Mouse (Mus musculus) hindbrain, embryonic 13.5 days (tissue): ENCODE measurements around the gene Txndc16. TPM values are rescaled to one million over a fixed set of nuclear protein-coding genes. Genes with fewer than 3 reads are reported as not detected.

ENCODE experiments used
- ATAC-seq: fragments of 200-750 bp; cut with Nextera tagmentation; 2 replicates; pipeline ENCODE4 v1.8.0; 2017; ENCODE audit warnings: moderate TSS enrichment; ENCODE audit not compliant: low FRiP score
- H3K27ac ChIP-seq: fragments of 300-500 bp; sonication (generic); 2 replicates; pipeline ENCODE4 v1.5.1; 2015; ENCODE audit warnings: inconsistent platforms, mild to moderate bottlenecking, moderate library complexity
- H3K27me3 ChIP-seq: fragments of 300-500 bp; sonication (generic); 2 replicates; pipeline ENCODE4 v1.6.1; 2015; ENCODE audit warnings: mild to moderate bottlenecking, inconsistent platforms
- H3K36me3 ChIP-seq: fragments of 300-500 bp; sonication (generic); 2 replicates; pipeline ENCODE4 v1.6.1; 2015; ENCODE audit warnings: mild to moderate bottlenecking, inconsistent platforms
- H3K4me1 ChIP-seq: fragments of 300-500 bp; sonication (generic); replicated peaks from 2 replicates; pipeline ENCODE4 v1.6.1; 2015; ENCODE audit warnings: inconsistent platforms
- H3K4me2 ChIP-seq: fragments of 300-500 bp; sonication (generic); 2 replicates; pipeline ENCODE4 v1.6.1; 2015; ENCODE audit warnings: inconsistent platforms, mild to moderate bottlenecking, moderate library complexity
- H3K4me3 ChIP-seq: fragments of 300-500 bp; sonication (generic); 2 replicates; pipeline ENCODE4 v1.5.1; 2015; ENCODE audit warnings: mild to moderate bottlenecking, inconsistent platforms
- H3K9ac ChIP-seq: fragments of 300-500 bp; sonication (generic); 2 replicates; pipeline ENCODE4 v1.6.1; 2015; ENCODE audit warnings: mild to moderate bottlenecking, inconsistent platforms
- H3K9me3 ChIP-seq: fragments of 300-500 bp; sonication (generic); 2 replicates; pipeline ENCODE4 v1.6.1; 2016; ENCODE audit warnings: inconsistent platforms
- WGBS: fragments of 180-500 bp; shearing (Covaris S2); methylation state at CpG from one replicate; pipeline ENCODE4 v1.1.7; 2015; 5-methylcytosine and 5-hydroxymethylcytosine counted together
- polyA plus RNA-seq: library from polyadenylated mRNA; unstranded; fragments of >200 nt; fragmentation: Nextera tagmentation; extraction: Ambion mirVana; gene quantifications from 2 replicates; pipeline ENCODE4 v1.2.1, GENCODE M21; 2015

Txndc16 gene
- polyA plus RNA-seq, 1 experiment from 2014 or later: 33.8 TPM

DNA sequence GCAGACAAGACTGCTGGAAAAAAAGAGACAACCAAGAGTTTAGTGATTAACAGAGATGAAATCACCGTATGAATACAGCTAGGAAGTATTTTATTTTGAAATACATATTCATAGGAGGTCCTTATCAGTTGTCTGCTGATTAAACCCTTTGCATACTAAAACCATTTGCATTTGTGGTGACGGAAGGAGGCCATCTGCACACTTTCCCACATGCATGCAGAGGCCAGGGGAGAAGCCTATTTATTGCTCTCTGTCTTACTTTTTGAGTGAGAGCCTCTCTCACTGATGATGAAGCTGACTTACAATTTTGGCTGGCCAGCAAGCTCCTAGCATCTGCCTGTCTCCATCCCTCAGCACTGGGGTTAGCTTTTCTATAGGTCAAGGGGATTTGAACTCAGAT, 84.2 kb downstream of the Txndc16 start:
- no peaks in the 10 kb centered on the region for H3K27me3 ChIP-seq
- WGBS: 67% methylated on average over 2 of the region's 2 CpGs

DNA sequence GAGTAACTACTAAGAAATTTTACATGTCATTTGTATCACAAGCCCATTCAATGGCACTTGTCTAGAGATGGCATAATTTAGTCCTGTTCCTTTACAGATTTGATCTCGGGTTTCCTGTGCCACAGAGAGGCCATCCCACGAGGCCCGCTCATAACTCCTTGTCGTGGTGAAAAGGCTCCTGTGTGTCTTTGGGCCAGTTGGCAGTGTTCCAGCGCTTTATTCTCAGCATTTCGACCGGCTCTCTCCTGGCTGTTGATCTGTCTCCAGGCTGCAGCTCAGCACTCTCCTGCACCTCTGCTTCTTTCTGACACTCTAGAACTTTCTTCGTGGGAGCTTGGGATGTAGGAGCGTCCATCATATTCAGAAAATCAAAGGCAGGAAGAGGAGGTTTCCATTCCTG, 84.6 kb downstream of the Txndc16 start:
- Histone ChIP-seq H3K9ac (no peak overlapping the region), H3K27me3 (no peaks in the 10 kb centered on the region), H3K36me3 (peaks cover 26% of the 10 kb centered on the region), H3K4me1 (peaks cover 4% of the 10 kb centered on the region; the same call in 1 of the 2 replicates), H3K4me3 (no peak overlapping the region), H3K4me2 (no peak overlapping the region), H3K9me3 (no peaks in the 10 kb centered on the region), H3K27ac (no peak overlapping the region)
- 51% methylated on average over 9 of the region's 9 CpGs for WGBS
- no peak for ATAC-seq

More for the DNA sequence above, 84.2 kb downstream of the Txndc16 start:
- Histone ChIP-seq H3K9me3 (no peaks in the 10 kb centered on the region), H3K4me3 (no peak overlapping the region), H3K9ac (no peak overlapping the region), H3K27ac (no peak overlapping the region), H3K4me1 (peaks cover 4% of the 10 kb centered on the region; the same call in 1 of the 2 replicates), H3K4me2 (no peak overlapping the region), H3K36me3 (peaks cover 26% of the 10 kb centered on the region)
- no peak for ATAC-seq

DNA sequence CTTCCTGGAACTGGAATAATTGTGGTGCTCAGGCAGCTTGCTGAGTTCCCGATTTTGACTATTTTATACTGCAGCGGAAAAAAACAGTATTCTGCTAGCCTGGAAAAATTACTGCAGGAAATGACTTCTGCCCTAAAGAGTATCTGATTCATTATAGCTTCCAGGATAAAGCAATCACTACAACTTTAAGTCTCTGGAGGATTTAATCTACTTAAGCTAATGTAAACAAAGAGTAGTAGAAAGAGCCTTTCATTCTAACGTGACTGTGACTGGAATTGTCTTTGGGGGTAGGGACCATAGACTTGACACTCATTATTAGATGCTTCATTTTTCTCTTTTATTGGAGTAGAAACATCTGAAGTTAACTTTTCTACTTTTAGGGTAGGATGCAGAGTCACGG, 101.8 kb downstream of the Txndc16 start:
- no peak overlapping the region for H3K27ac ChIP-seq
- no peaks in the 10 kb centered on the region for H3K27me3 ChIP-seq
- H3K4me1 ChIP-seq: no peaks in the 10 kb centered on the region
- H3K4me3 ChIP-seq: no peak overlapping the region
- no peak for ATAC-seq
- 73% methylated on average over 4 of the region's 4 CpGs for WGBS
- no peak overlapping the region for H3K9ac ChIP-seq
- H3K4me2 ChIP-seq: no peak overlapping the region
- no peaks in the 10 kb centered on the region for H3K36me3 ChIP-seq
- H3K9me3 ChIP-seq: no peaks in the 10 kb centered on the region

DNA sequence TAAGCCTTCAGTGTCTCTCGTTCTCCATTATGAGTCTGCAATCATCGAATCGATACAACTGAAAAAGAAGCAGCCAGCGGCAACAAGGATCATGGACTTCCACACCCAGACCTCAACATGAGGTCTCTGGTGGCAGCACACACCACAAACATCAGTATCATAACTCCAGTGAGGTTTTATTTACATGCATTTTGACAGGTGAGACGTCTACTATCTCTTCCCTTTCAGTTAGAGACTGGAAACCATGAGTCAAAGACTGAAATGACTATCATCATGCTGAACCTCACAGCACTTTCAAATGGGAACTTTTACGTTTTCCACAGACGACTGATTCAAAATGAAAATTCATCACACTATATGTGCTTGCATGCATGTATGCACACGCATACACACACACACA, 117.9 kb downstream of the Txndc16 start:
- Histone ChIP-seq H3K27me3 (no peaks in the 10 kb centered on the region), H3K4me3 (no peak overlapping the region), H3K36me3 (no peaks in the 10 kb centered on the region), H3K27ac (no peak overlapping the region), H3K9ac (no peak overlapping the region), H3K4me1 (no peaks in the 10 kb centered on the region), H3K4me2 (no peak overlapping the region), H3K9me3 (no peaks in the 10 kb centered on the region)
- no peak for ATAC-seq
- 93% methylated on average over 8 of the region's 8 CpGs for WGBS

DNA sequence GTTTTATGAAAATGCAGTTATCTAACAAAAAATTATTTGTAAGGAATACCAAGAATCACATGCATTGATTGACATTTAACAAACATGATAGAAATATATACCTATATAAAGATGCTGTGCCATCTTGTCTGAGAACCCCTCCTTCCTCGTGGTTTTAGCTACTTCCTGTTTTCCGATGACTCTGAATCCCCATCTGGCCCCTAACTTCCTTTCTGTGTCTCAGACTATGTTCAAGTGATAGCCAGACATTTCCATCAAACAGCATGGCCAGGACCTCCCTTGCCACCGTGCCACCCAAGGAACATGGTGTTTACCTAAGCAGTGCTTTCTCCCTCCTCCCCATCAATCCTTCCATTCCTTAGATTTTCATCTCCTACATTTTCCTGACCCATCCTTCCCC, 127.8 kb downstream of the Txndc16 start:
- 90% methylated on average over 3 of the region's 3 CpGs for WGBS
- H3K4me1 ChIP-seq: no peaks in the 10 kb centered on the region
- H3K27ac ChIP-seq: no peak overlapping the region
- no peaks in the 10 kb centered on the region for H3K36me3 ChIP-seq
- no peak overlapping the region for H3K9ac ChIP-seq
- H3K9me3 ChIP-seq: no peaks in the 10 kb centered on the region
- no peak overlapping the region for H3K4me2 ChIP-seq
- no peak for ATAC-seq
- H3K27me3 ChIP-seq: no peaks in the 10 kb centered on the region
- H3K4me3 ChIP-seq: no peak overlapping the region

DNA sequence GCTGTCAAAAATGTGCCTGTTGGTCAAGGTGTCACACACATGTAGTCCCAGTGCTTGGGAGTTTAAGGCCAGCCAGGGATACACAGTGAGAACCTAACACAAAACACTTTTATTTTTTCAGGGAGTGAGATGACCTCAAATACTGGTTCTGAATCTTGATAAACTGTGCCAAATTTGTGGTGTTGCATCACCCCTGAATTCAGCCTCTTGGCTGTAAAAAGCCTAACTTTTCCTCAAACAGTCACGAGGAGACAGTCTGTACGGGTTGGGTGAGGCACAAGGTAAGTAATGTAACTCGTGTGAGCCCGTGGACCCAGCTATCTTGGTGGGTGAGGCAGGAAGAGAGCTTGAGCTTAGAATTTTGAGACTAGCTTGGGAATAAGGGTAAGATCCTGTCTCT, 130.1 kb downstream of the Txndc16 start:
- Histone ChIP-seq H3K9ac (no peak overlapping the region), H3K9me3 (no peaks in the 10 kb centered on the region), H3K36me3 (no peaks in the 10 kb centered on the region), H3K4me2 (no peak overlapping the region), H3K27me3 (no peaks in the 10 kb centered on the region), H3K4me1 (no peaks in the 10 kb centered on the region), H3K4me3 (no peak overlapping the region), H3K27ac (no peak overlapping the region)
- 88% methylated on average over 4 of the region's 4 CpGs for WGBS
- no peak for ATAC-seq

DNA sequence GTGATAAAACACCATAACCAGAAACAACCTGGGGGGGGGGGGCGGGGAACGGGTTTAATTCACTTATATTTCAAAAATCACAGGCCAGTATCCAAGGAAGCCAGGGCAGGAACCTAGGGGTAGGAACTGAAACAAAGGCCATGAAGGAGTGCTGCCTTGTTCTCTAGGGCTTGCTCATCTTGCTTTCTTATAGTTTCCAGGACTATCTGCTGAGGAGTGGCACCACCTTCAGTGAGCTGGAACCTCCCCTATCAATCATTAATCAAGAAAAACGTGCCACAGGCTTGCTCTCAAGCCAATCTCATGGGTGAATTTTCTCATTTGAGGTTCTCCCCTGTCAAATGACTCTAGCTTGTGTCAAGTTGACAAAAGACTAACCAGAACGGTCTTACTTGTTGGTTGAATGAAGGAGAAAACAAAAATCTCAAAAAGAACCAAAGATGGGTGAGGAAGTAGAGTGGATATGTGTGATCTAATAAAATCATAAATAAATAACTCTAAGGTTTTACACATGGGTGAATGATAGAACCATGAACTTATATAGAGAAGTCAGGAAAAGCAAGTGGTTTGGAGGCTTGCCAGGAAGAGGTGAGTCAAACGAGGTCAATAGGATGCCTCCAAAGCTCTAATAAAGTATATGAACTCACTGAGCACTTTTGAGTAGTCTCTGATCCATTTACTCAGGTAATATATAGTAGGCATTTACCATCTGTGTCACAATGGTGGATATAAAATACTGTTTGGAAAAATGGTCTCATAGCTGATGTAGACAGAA, 134.3 kb downstream of the Txndc16 start:
- no peaks in the 10 kb centered on the region for H3K36me3 ChIP-seq
- no peak for ATAC-seq
- no peaks in the 10 kb centered on the region for H3K27me3 ChIP-seq
- no peak overlapping the region for H3K4me2 ChIP-seq
- H3K9me3 ChIP-seq: no peaks in the 10 kb centered on the region
- H3K27ac ChIP-seq: no peak overlapping the region
- no peak overlapping the region for H3K9ac ChIP-seq
- WGBS: 80% methylated on average over 5 of the region's 5 CpGs
- no peak overlapping the region for H3K4me3 ChIP-seq
- no peaks in the 10 kb centered on the region for H3K4me1 ChIP-seq

DNA sequence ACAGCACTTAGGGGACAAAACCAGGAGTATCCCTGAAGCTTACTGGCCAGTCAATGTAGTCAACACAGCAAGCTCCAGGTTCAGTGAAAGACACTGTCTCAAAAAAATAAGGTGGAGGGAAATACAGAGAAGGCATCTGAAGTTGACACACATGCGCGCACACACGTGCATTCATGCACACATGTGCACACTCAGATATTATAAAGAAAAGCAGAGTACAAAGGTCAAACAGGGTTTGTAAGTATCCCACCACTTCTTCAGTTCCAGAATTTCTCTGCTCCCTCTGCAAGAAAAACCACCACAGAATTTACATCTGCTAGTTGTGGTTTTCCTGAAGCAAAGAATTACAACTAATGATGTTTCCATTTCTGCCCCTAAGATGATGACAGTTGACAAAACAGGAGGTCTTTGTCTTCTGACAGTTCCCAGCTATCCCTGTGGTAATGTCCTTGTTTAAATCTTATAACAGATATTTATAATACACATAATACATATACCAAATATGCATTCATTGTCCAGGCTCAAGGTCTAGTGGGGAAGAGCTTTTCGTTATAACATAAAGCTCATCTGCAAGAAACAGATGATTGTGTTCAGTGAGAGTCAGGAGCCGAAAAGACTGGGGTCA, 135.4 kb downstream of the Txndc16 start:
- Histone ChIP-seq H3K4me3 (no peak overlapping the region), H3K27me3 (no peaks in the 10 kb centered on the region), H3K36me3 (no peaks in the 10 kb centered on the region), H3K9me3 (no peaks in the 10 kb centered on the region), H3K4me1 (no peaks in the 10 kb centered on the region), H3K9ac (no peak overlapping the region), H3K4me2 (no peak overlapping the region), H3K27ac (no peak overlapping the region)
- no peak for ATAC-seq
- 92% methylated on average over 5 of the region's 5 CpGs for WGBS

DNA sequence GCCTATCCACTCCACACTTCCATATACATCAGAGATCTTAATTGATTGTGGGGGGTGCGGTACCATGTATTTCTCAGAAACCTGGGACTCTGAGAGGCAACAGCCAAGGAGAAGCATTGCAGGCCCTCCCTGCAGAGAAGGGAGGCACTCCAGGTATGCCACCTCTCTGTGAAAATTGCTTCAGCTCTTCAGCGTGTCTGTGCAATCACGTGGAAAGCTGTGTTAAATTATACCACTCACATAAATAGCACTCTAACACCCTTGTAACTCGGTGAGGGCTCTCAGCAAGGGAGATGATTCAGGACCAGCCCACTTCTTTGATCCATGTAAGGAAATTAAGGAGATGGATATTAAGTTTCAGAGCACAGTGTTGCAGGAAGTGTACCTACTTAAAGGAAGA, 136.6 kb downstream of the Txndc16 start:
- ATAC-seq: no peak
- no peak overlapping the region for H3K4me3 ChIP-seq
- WGBS: 64% methylated on average over 4 of the region's 4 CpGs
- H3K9me3 ChIP-seq: no peaks in the 10 kb centered on the region
- H3K4me2 ChIP-seq: no peak overlapping the region
- H3K9ac ChIP-seq: no peak overlapping the region
- no peak overlapping the region for H3K27ac ChIP-seq
- H3K27me3 ChIP-seq: no peaks in the 10 kb centered on the region
- no peaks in the 10 kb centered on the region for H3K4me1 ChIP-seq
- no peaks in the 10 kb centered on the region for H3K36me3 ChIP-seq

Other genes starting within 250 kb of the Txndc16 start
- 0.71 and 0.74 TPM in 2 replicates for gene Ptger2, start 232.1 kb downstream of the Txndc16 start, polyA plus RNA-seq
- 12.5 and 13.3 TPM in 2 replicates for gene Gpr137c, start 611 bp downstream of the Txndc16 start, polyA plus RNA-seq
- 26.7 and 28.5 TPM in 2 replicates for gene Ero1l, start 98.4 kb upstream of the Txndc16 start, polyA plus RNA-seq
- 171 and 178 TPM in 2 replicates for gene Psmc6, start 109.5 kb upstream of the Txndc16 start, polyA plus RNA-seq
- gene Styx, start 130.8 kb upstream of the Txndc16 start, polyA plus RNA-seq: 58.1 and 60.5 TPM in 2 replicates
- gene Gnpnat1, start 184.6 kb upstream of the Txndc16 start, polyA plus RNA-seq: 26.9 and 28.4 TPM in 2 replicates